ENCODE assay signal across 7 mouse cellular contexts in the genomic region with DNA sequence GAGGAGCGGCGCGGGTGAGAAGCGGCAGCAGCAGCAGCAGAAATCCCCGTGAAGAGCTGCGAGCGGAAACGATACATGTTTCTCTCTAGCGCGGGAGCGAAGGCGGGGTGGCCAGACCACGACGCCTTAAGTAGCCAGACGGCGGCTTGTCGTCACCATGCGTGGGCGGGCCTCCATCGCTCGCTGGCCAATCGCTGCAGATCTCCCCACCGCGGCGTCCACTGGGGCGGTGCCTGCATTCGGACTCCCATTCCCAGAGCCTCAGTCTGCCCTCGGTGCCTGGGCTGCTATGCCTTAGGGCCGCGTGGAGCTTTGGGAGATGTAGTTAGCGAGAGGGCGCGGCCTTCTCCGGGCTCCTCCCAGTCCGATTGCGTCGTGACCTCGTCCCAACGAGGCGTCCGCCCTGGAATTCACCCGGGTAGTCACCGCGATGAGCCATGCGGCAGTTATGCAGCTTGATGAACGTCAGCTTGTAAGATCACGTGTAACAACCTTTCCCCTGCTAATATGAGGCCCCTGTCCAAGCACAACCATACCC. TPM values are rescaled to one million over a fixed set of nuclear protein-coding genes. Genes with fewer than 3 reads are reported as not detected.
A peak's percentile ranks its signal among the peaks of the same experiment; 100 is the strongest.
DNase-seq lines count a peak whose midpoint lies in the region; ATAC-seq lines count a peak whose summit lies in the region.

No protein-coding gene starts in this region.

- peak; percentile 99 for DNase-seq in adrenal gland, adult 2 months
- DNase-seq in embryo, embryonic 11.5 days (ENCODE audit: low read depth, low spot score): peak; percentile 96
- peak; percentile 98 to 99 for DNase-seq in gastrocnemius, postnatal 4 days (ENCODE audit: low spot score in 2 of 2)
- DNase-seq in left cerebral cortex, postnatal 36 days (ENCODE audit: low spot score in 2 of 2): peak; percentile 99
- DNase-seq in midbrain, embryonic 11.5 days (ENCODE audit: low spot score, missing footprints): peak; percentile 99
- peak; percentile 100 for DNase-seq in skeletal muscle tissue, adult 2 months (ENCODE audit: low read depth, low spot score)

- peak; percentile 98 for ATAC-seq in intestine, embryonic 16.5 days
- peak; percentile 97 for ATAC-seq in midbrain, embryonic 11.5 days (ENCODE audit: low FRiP score)

- WGBS in intestine, embryonic 16.5 days: under 1% methylated on average over 47 of the region's 47 CpGs
- WGBS in midbrain, embryonic 11.5 days: 0% methylated on average over 46 of the region's 47 CpGs

- H3K9me3 ChIP-seq in intestine, embryonic 16.5 days (ENCODE audit: control insufficient read depth, low read length): no peaks in the 10 kb centered on the region
- H3K9me3 ChIP-seq in midbrain, embryonic 11.5 days (ENCODE audit: control insufficient read depth, low read length): no peaks in the 10 kb centered on the region

- H3K27ac ChIP-seq in intestine, embryonic 16.5 days (ENCODE audit: low read length): peak overlapping the region; percentile 98
- peak overlapping the region; percentile 84 for H3K27ac ChIP-seq in midbrain, embryonic 11.5 days (ENCODE audit: low read depth, low read length)

- peak overlapping the region; percentile 98 for H3K9ac ChIP-seq in intestine, embryonic 16.5 days (ENCODE audit: low read depth, low read length)
- peak overlapping the region; percentile 95 for H3K9ac ChIP-seq in midbrain, embryonic 11.5 days (ENCODE audit: low read length)

- peaks cover 4% of the 10 kb centered on the region; the same call in 1 of the 2 replicates for H3K4me1 ChIP-seq in intestine, embryonic 16.5 days (ENCODE audit: control insufficient read depth, insufficient read depth, low read length)
- H3K4me1 ChIP-seq in midbrain, embryonic 11.5 days (ENCODE audit: control insufficient read depth, insufficient read depth, low read length): peaks cover 15% of the 10 kb centered on the region

- intact Hi-C loops in left cerebral cortex, postnatal 36 days (cut with DNase I): no loop called here

- H3K4me3 ChIP-seq in intestine, embryonic 16.5 days (ENCODE audit: low read length): peak overlapping the region; percentile 98
- peak overlapping the region; percentile 96 for H3K4me3 ChIP-seq in midbrain, embryonic 11.5 days (ENCODE audit: low read depth, low read length)

- no peaks in the 10 kb centered on the region for H3K27me3 ChIP-seq in intestine, embryonic 16.5 days (replicated peaks; ENCODE audit: control insufficient read depth, insufficient read depth, low read length)
- H3K27me3 ChIP-seq in midbrain, embryonic 11.5 days (ENCODE audit: control insufficient read depth, insufficient read depth, low read length): no peaks in the 10 kb centered on the region

- no peaks in the 10 kb centered on the region for H3K36me3 ChIP-seq in intestine, embryonic 16.5 days (ENCODE audit: control insufficient read depth, insufficient read depth, low read length)
- H3K36me3 ChIP-seq in midbrain, embryonic 11.5 days (ENCODE audit: control insufficient read depth, insufficient read depth, low read length): no peaks in the 10 kb centered on the region

- peak overlapping the region; percentile 70 for H3K4me2 ChIP-seq in intestine, embryonic 16.5 days (ENCODE audit: low read depth, low read length)
- H3K4me2 ChIP-seq in midbrain, embryonic 11.5 days: peak overlapping the region; percentile 65

RNA-seq across cellular contexts. Expression of a gene that starts 23.9 kb away (rescaled TPM):
- total RNA-seq in adrenal gland, adult 2 months (2021): under 1 TPM in 1 of 2 experiments, not detected in 1; 0.12 TPM
- not detected in 2 replicates for polyA plus RNA-seq in adrenal gland, adult 2 months (2012; rRNA removed)
- 10 to 100 TPM; 30.7 to 34.1 TPM for total RNA-seq in gastrocnemius, postnatal 4 days (2021)
- polyA plus RNA-seq in intestine, embryonic 16.5 days (2015; fragmentation: Nextera tagmentation; extraction: Ambion mirVana): not detected in 2 replicates
- 1 to 10 TPM; 1.3 to 1.8 TPM for total RNA-seq in left cerebral cortex, postnatal 36 days (2021)
- polyA plus RNA-seq in midbrain, embryonic 11.5 days (2014; fragmentation: Nextera tagmentation; extraction: Ambion mirVana): not detected in 2 replicates

RNA-seq across cellular contexts. Expression of a gene that starts 25.2 kb away (rescaled TPM):
- 100 to 1,000 TPM; 149 to 180 TPM for total RNA-seq in adrenal gland, adult 2 months (2021)
- 40.2 and 58.2 TPM in 2 replicates for polyA plus RNA-seq in adrenal gland, adult 2 months (2012; rRNA removed)
- 100 to 1,000 TPM in 1 of 2 experiments, 10 to 100 TPM in 1; 81.3 to 107 TPM for total RNA-seq in gastrocnemius, postnatal 4 days (2021)
- polyA plus RNA-seq in intestine, embryonic 16.5 days (2015; fragmentation: Nextera tagmentation; extraction: Ambion mirVana): 80.1 and 86.9 TPM in 2 replicates
- 100 to 1,000 TPM; 112 to 114 TPM for total RNA-seq in left cerebral cortex, postnatal 36 days (2021)
- 198 and 210 TPM in 2 replicates for polyA plus RNA-seq in midbrain, embryonic 11.5 days (2014; fragmentation: Nextera tagmentation; extraction: Ambion mirVana)

Comparison
In these comparisons a context has a peak if more than half of its experiments do, and no peak if none do; other contexts are left out.
1. Peak in every context shown above with its lines: DNase-seq, ATAC-seq, H3K4me3 ChIP-seq and H3K27ac ChIP-seq.
2. RNA of a gene that starts 23.9 kb away (total RNA-seq): 30.7 to 34.1 TPM in gastrocnemius, postnatal 4 days; 1.3 to 1.8 TPM in left cerebral cortex, postnatal 36 days and 0.12 TPM in adrenal gland, adult 2 months; every median in the first group is over 10 times any median in the second.